Mouse (Mus musculus) forebrain, embryonic 11.5 days (tissue): ENCODE data around the gene Plekha8. TPM values are rescaled to one million over a fixed set of nuclear protein-coding genes. Genes with fewer than 3 reads are reported as not detected.

Experiments
- ATAC-seq: fragments of 200-750 bp; cut with Nextera tagmentation; replicated peaks from 2 replicates; pipeline ENCODE4 v1.8.0; 2017; ENCODE audit warnings: moderate TSS enrichment; ENCODE audit not compliant: low FRiP score
- DNase-seq: peaks from one replicate; pipeline ENCODE4 v3.0.0-alpha.2; 2017; ENCODE audit warnings: low spot score
- H3K27ac ChIP-seq: fragments of 300-500 bp; sonication (generic); 2 replicates; pipeline ENCODE4 v1.5.1; 2014; ENCODE audit warnings: low read depth, low read length
- H3K27me3 ChIP-seq: fragments of 300-500 bp; sonication (generic); 2 replicates; pipeline ENCODE4 v1.6.1; 2014; ENCODE audit warnings: mild to moderate bottlenecking, low read length, mixed read lengths; ENCODE audit not compliant: control insufficient read depth, insufficient read depth
- H3K36me3 ChIP-seq: fragments of 300-500 bp; sonication (generic); 2 replicates; pipeline ENCODE4 v1.6.1; 2014; ENCODE audit warnings: mild to moderate bottlenecking, low read length, moderate library complexity, mixed read lengths; ENCODE audit not compliant: control insufficient read depth, insufficient read depth
- H3K4me1 ChIP-seq: fragments of 300-500 bp; sonication (generic); replicated peaks from 2 replicates; pipeline ENCODE4 v1.6.1; 2014; ENCODE audit warnings: low read length, mixed read lengths; ENCODE audit not compliant: control insufficient read depth, insufficient read depth
- H3K4me2 ChIP-seq: fragments of 300-500 bp; sonication (generic); 2 replicates; pipeline ENCODE4 v1.6.1; 2014; ENCODE audit warnings: low read depth, mild to moderate bottlenecking, low read length, moderate library complexity, mixed read lengths; ENCODE audit not compliant: severe bottlenecking
- H3K4me3 ChIP-seq: fragments of 300-500 bp; sonication (generic); 2 replicates; pipeline ENCODE4 v1.5.1; 2014; ENCODE audit warnings: low read depth, low read length
- H3K9ac ChIP-seq: fragments of 300-500 bp; sonication (generic); 2 replicates; pipeline ENCODE4 v1.6.1; 2014; ENCODE audit warnings: low read length
- H3K9me3 ChIP-seq: fragments of 300-500 bp; sonication (generic); 2 replicates; pipeline ENCODE4 v1.6.1; 2016; ENCODE audit warnings: low read length, mixed read lengths; ENCODE audit not compliant: control insufficient read depth
- WGBS: fragments of 180-500 bp; shearing (Covaris S2); extraction: QIAGEN DNeasy Blood & Tissue Kit; methylation state at CpG from one replicate; pipeline ENCODE4 v1.1.7; 2014; 5-methylcytosine and 5-hydroxymethylcytosine counted together
- polyA plus RNA-seq: library from polyadenylated mRNA; unstranded; fragments of >200 nt; fragmentation: Nextera tagmentation; extraction: Ambion mirVana; gene quantifications from 2 replicates; pipeline ENCODE4 v1.2.1, GENCODE M21; 2014

Gene Plekha8
- polyA plus RNA-seq, 1 experiment from 2014 or later: 25.9 TPM

- Histone ChIP-seq H3K27me3 (no peaks in the 10 kb centered on the region), H3K9me3 (no peaks in the 10 kb centered on the region), H3K4me1 (peaks cover 7% of the 10 kb centered on the region; the same call in 1 of the 2 replicates), H3K4me2 (peak overlapping the region; percentile 75), H3K27ac (0 out of 2 replicates have a peak overlapping the region, but pooled peaks have one; percentile 25), H3K9ac (peak overlapping the region; percentile 67), H3K36me3 (no peaks in the 10 kb centered on the region), H3K4me3 (peak overlapping the region; percentile 52)
- DNase-seq (peak; percentile 88), ATAC-seq (peak; percentile 84)
- under 1% methylated on average over 20 of the region's 20 CpGs for WGBS
These were observed 1.9 kb upstream of the Plekha8 start for GRCm38 (mm10) chr6:54592938-54593535.

- no peaks in the 10 kb centered on the region for H3K27me3 ChIP-seq
- no peak overlapping the region; the same call in 1 of the 2 replicates for H3K9ac ChIP-seq
- H3K9me3 ChIP-seq: no peaks in the 10 kb centered on the region
- no peak for ATAC-seq
- peaks cover 7% of the 10 kb centered on the region; the same call in 1 of the 2 replicates for H3K4me1 ChIP-seq
- H3K4me2 ChIP-seq: peak overlapping the region; percentile 75
- DNase-seq: no peak
- H3K4me3 ChIP-seq: peak overlapping the region; percentile 52
- no peaks in the 10 kb centered on the region for H3K36me3 ChIP-seq
- WGBS: 57% methylated on average over 8 of the region's 8 CpGs
- no peak overlapping the region for H3K27ac ChIP-seq
These were observed 994 bp upstream of the Plekha8 start for GRCm38 (mm10) chr6:54593766-54594468.

- Histone ChIP-seq H3K4me1 (peaks cover 7% of the 10 kb centered on the region; the same call in 1 of the 2 replicates), H3K9me3 (no peaks in the 10 kb centered on the region)
- DNase-seq: no peak
These were observed 493 bp downstream of the Plekha8 start for GRCm38 (mm10) chr6:54595330-54595878.

GRCm38 (mm10) chr6:54597208-54597607 is 2.3 kb downstream of the Plekha8 start, which contains the start of gene Fkbp14:
Fkbp14 (minus strand) TSS chr6:54597308.
- H3K9ac ChIP-seq: no peak within 1 kb of the TSS
- H3K36me3 ChIP-seq: no peaks in the 10 kb centered on the region
- peak within 1 kb of the TSS; percentile 69; the same call in 1 of the 2 replicates for H3K4me2 ChIP-seq
- peak within 1 kb of the TSS; percentile 85 for H3K4me3 ChIP-seq
- no peaks in the 10 kb centered on the region for H3K27me3 ChIP-seq
- DNase-seq (no peak), ATAC-seq (no peak)
- H3K4me1 ChIP-seq: 0 out of 2 replicates have a peak, but pooled peaks cover 2% of the 10 kb centered on the region
- WGBS: 78% methylated on average over 4 of the region's 4 CpGs
- no peak within 1 kb of the TSS for H3K27ac ChIP-seq
- H3K9me3 ChIP-seq: no peaks in the 10 kb centered on the region

More at GRCm38 (mm10) chr6:54595330-54595878, 493 bp downstream of the Plekha8 start:
- Histone ChIP-seq H3K27me3 (no peaks in the 10 kb centered on the region), H3K27ac (peak overlapping the region; percentile 51; the same call in 1 of the 2 replicates), H3K36me3 (no peaks in the 10 kb centered on the region), H3K4me3 (peak overlapping the region; percentile 85), H3K4me2 (peak overlapping the region; percentile 69), H3K9ac (peak overlapping the region; percentile 90)
- under 1% methylated on average over 48 of the region's 48 CpGs for WGBS
- ATAC-seq: no peak

- Histone ChIP-seq H3K4me3 (no peak overlapping the region), H3K9me3 (no peaks in the 10 kb centered on the region), H3K36me3 (no peaks in the 10 kb centered on the region), H3K9ac (no peak overlapping the region), H3K27ac (no peak overlapping the region), H3K4me1 (0 out of 2 replicates have a peak, but pooled peaks cover under 1% of the 10 kb centered on the region), H3K4me2 (no peak overlapping the region), H3K27me3 (no peaks in the 10 kb centered on the region)
- DNase-seq (no peak), ATAC-seq (no peak)
- 83% methylated on average over 3 of the region's 3 CpGs for WGBS
These were observed 2.8 kb downstream of the Plekha8 start for GRCm38 (mm10) chr6:54597711-54598110.

GRCm38 (mm10) chr6:54600681-54601347 is 5.9 kb downstream of the Plekha8 start:
- DNase-seq: no peak
- H3K4me3 ChIP-seq: no peak overlapping the region

GRCm38 (mm10) chr6:54602891-54603290 is 8.0 kb downstream of the Plekha8 start:
- no peak for DNase-seq
- no peak overlapping the region for H3K4me2 ChIP-seq
- H3K9ac ChIP-seq: no peak overlapping the region
- no peaks in the 10 kb centered on the region for H3K4me1 ChIP-seq
- H3K4me3 ChIP-seq: no peak overlapping the region
- H3K36me3 ChIP-seq: no peaks in the 10 kb centered on the region
- ATAC-seq: no peak
- H3K9me3 ChIP-seq: no peaks in the 10 kb centered on the region; the same call in 1 of the 2 replicates
- 88% methylated on average over 2 of the region's 2 CpGs for WGBS
- H3K27me3 ChIP-seq: no peaks in the 10 kb centered on the region
- no peak overlapping the region for H3K27ac ChIP-seq

More at GRCm38 (mm10) chr6:54600681-54601347, 5.9 kb downstream of the Plekha8 start:
- Histone ChIP-seq H3K4me1 (no peaks in the 10 kb centered on the region), H3K4me2 (no peak overlapping the region), H3K36me3 (no peaks in the 10 kb centered on the region), H3K9ac (no peak overlapping the region), H3K27ac (no peak overlapping the region), H3K9me3 (no peaks in the 10 kb centered on the region), H3K27me3 (no peaks in the 10 kb centered on the region)
- WGBS: 85% methylated on average over 5 of the region's 5 CpGs
- ATAC-seq: no peak

GRCm38 (mm10) chr6:54604001-54604715 is 9.2 kb downstream of the Plekha8 start:
- no peak overlapping the region for H3K9ac ChIP-seq
- H3K36me3 ChIP-seq: no peaks in the 10 kb centered on the region
- H3K4me3 ChIP-seq: no peak overlapping the region
- DNase-seq: no peak
- no peaks in the 10 kb centered on the region for H3K27me3 ChIP-seq
- ATAC-seq: no peak
- no peaks in the 10 kb centered on the region; the same call in 1 of the 2 replicates for H3K9me3 ChIP-seq
- WGBS: 100% methylated on average over 1 of the region's 1 CpGs
- H3K27ac ChIP-seq: no peak overlapping the region
- no peak overlapping the region for H3K4me2 ChIP-seq
- H3K4me1 ChIP-seq: no peaks in the 10 kb centered on the region
